Mouse (Mus musculus): ENCODE results near the gene Pim3.

The Pim3 gene

GRCm38 (mm10) chr15:88837977-88838376 is 24.0 kb upstream of the Pim3 start:
- no peak for DNase-seq

DNA sequence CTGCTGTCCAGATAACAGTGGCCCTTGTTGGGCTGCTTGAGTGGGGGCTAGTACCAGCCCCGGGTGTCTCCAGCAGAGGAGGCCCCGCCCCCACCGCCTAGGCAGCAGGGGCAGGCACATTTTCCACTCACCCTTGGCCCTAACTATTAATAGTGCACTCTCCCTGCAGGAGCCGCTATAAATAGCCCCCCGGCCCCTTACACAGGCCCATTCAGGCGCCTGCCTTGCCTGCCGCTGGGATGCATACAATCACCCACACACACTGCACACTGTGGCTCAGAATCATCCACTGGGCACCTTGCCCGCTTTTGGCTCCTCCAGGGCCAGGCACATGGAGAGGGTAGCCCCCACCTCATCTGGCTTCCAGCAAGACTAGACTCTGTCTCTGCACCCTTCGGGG is 22.7 kb upstream of the Pim3 start:
- DNase-seq, result no peak

DNA sequence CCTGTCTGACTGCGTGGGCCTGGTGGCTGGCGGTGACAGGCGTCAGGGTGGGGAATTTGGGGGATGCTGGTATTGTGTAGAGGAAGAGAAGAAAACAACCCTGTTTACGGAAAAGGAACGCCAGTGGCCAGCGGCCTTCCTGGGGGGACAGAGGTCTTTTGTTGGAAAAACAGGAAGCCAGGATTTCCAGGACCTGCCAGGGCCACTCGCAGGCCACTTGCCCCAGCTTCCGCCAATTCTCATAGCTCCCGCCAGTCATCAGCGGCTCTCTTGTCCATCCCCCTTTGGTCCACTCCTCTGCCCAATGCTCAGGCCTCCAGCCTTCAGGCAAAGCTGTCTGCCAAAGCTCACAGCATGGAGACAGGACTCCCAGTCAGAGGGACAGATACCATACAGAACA is 21.9 kb upstream of the Pim3 start:
- no peak for DNase-seq

DNA sequence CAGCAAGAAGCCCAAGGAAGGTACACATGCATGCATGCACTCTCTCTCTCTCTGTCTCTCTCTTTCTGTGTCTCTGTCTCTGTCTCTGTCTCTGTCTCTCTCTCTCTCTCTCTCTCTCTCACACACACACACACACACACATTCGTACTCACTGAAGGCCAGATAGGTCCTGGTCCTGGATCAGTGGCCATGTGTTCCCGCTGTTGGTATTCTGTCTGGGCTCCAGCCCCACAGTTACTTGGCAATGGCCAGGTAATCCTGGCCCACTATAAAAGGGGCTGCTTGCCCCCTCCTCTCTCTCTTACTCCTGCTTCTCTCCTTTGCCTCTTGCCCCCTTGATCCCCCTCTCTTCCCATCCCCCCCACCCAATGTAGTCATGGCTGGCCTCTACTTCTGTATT is 20.8 kb upstream of the Pim3 start:
- DNase-seq, result no peak

DNA sequence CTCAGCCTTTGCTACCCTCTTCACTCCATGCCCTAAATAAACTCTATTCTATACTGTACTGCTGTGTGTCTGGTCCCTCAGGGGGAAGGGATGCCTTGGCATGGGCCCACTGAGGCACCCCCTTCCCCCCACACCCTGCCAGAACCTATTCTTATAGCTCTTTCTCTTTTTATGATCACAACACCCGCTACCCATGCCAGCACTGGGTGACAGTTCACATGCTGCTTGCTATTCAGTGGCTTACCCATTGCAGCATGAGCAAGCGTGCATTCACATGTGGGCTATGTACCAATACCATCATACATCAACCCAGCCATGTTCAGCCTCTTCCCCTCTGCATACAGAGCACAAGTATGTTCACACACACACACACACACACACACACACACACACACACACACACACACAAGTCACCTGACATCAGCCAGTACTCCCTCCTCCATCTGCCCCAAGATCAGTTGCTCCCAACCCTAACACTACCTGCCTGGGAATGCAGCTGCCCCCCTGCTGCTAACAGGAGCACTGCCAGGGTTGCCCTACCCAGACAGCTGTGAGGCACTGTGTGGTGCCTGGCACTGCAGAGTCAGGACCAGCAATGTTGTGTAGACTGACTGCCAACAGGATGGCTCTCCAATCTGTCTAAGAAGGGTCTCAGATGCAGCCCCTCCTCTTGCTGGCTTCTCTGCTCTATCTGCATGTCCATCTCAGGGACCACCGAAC is 20.2 kb upstream of the Pim3 start:
- DNase-seq, result peak; percentile 85

- no peak for DNase-seq
Observed at GRCm38 (mm10) chr15:88842300-88842673, 19.7 kb upstream of the Pim3 start.

- no peak for DNase-seq
Observed at GRCm38 (mm10) chr15:88843486-88844097, 18.4 kb upstream of the Pim3 start.

- DNase-seq, result no peak
Observed at GRCm38 (mm10) chr15:88844966-88845365, 17.0 kb upstream of the Pim3 start.

GRCm38 (mm10) chr15:88848661-88849060 is 13.3 kb upstream of the Pim3 start:
- DNase-seq, result no peak

DNA sequence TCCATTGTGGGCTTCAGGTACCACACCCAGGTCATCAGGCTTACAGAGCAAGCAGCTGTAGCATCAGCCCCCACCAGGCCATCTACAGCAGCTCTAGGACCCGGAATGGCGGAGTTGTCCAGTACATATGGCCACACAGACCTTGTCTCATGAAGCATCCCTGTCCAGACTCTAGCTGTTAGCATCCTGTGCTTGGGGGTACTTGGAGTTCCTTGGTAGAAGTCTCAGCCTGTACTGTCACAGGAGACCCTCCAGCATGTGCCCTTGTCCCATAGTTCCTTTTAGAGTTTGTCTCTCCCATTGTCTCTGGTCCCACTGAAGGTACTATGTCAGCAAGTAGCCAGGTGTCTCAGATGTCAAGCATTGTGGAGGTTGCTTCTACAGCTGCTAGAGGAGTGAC is 12.4 kb upstream of the Pim3 start:
- peak; percentile 18 for DNase-seq

GRCm38 (mm10) chr15:88850146-88850826 is 11.7 kb upstream of the Pim3 start:
- DNase-seq, result peak; percentile 83

- no peak for DNase-seq
Observed at GRCm38 (mm10) chr15:88851076-88851475, 10.9 kb upstream of the Pim3 start.

- no peak for DNase-seq
Observed at GRCm38 (mm10) chr15:88851507-88852149, 10.4 kb upstream of the Pim3 start.

DNA sequence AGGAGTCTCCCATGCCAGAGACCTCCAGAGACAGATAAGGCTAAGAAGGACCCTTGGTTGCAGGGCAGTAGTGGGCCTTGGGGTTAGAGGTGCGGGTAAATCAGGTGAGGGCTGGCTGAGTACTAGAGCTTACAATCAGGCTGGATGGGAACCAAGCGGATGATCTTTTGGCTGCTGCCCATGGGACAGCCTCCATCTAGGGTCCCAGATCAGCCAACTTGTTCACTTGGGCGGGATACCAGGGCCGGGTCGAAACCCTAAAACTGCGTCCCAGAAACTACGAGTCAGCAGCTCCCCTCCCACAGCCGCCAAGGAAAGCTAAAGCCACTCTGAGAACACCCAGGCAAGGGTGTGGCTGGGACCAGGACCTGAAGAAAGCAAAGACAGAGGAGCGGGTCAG is 8.9 kb upstream of the Pim3 start:
- no peak for DNase-seq

- DNase-seq, result no peak
Observed at GRCm38 (mm10) chr15:88854119-88854968, 7.6 kb upstream of the Pim3 start.

- no peak for DNase-seq
Observed at GRCm38 (mm10) chr15:88854969-88855830, 6.8 kb upstream of the Pim3 start.

DNA sequence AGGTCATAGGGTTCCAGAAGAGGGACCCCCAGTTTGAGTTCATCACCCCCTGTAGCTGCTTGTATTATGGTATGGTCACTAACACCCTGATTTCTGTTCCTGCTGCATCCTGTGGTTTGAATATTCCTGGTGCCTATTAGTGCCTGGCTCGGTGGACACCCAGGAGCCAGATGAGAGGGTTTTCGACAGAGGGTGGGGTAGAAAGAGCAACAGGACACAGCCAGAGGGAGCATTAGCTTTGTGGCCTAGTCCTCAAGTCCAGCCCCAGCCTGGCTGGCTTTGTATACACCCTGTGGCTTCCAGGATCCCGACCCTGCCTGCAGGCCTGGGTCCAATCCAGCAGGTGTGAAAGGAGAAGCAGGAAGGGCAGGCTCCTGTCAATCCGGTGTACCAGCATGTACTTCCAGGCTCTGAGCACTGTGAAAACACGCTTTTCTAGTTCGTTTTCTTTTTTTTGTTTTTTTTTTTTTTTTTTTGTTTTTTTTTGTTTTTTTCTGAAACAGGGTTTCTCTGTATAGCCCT is 6.0 kb upstream of the Pim3 start:
- DNase-seq, result no peak

GRCm38 (mm10) chr15:88856613-88857012 is 5.4 kb upstream of the Pim3 start:
- DNase-seq, result no peak

GRCm38 (mm10) chr15:88857361-88857760 is 4.6 kb upstream of the Pim3 start:
- DNase-seq, result no peak

GRCm38 (mm10) chr15:88858141-88858541 is 3.8 kb upstream of the Pim3 start:
- DNase-seq, result peak; percentile 71

DNA sequence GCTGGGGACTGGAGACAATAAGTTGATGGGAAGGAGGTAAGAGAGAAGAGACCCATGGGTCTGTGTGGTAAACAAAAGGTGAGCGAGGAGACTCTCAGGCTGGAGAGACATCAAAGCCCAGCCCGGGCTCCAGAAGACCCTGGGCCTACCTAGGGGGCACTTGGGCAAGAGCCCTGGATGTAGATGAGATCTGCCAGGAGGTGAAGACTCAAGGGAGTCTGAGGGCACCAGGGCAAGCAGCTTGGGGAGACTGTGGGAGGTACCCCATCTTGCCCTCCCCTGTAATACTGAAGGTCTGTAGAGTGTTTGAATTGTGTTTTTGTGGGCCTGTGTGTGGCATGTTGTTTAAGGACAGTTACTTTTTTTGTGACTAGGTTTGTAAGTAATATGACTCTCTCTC is 3.3 kb upstream of the Pim3 start:
- DNase-seq, result no peak

Measured in cerebellum, adult 11 months (tissue).